Mouse (Mus musculus) gastrocnemius, postnatal 10 days (tissue): ENCODE results near the gene Bcl9l. TPM values are rescaled to one million over a fixed set of nuclear protein-coding genes. Genes with fewer than 3 reads are reported as not detected.

Experiments used
- DNase-seq: peaks from one replicate; pipeline ENCODE4 v3.0.0; 2021; ENCODE audit warnings: mixed read lengths
- total RNA-seq, 2 experiments: library from RNA; stranded (reverse); gene quantifications; 2 replicates each; pipeline ENCODE4 v1.2.3; 2021

Gene Bcl9l
- total RNA-seq, 2 experiments from 2014 or later: 65.4 to 77.6 TPM

DNA sequence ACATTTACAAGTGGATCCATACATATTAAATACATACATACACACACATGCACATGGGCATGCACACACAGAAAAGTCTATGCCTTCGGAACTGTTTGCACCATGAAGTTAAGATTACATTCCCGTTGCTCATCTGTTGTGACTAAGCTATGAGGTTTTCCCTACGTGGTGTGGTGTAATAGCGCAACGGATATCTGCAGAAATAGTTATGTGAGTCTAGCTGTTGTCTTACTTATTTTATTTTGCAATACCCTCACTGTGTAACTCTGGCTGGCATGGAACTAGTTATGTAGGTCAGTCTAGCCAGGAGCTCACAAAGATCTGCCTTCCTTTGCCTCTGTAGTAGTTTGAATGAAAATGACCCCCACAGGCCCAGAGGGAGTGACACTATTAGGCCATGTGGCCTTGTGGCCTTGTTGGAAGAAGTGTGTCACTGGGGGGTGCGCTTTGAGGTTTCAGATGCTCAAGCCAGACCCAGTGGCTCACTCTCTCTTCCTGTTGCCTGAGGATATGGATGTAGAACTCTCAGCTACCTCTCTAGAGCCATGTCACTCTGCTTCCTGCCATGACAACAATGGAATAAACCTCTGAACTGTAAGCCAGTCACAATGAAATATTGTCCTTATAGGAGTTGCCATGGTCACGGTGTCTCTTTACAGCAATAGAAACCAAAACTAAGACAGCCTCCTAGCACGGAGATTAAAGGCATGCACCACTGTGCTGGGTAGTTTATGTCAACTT, 66.0 kb downstream of the Bcl9l start:
- no peak for DNase-seq

- DNase-seq: no peak
Measured at GRCm38 (mm10) chr9:44551138-44551537, 68.5 kb downstream of the Bcl9l start.

DNA sequence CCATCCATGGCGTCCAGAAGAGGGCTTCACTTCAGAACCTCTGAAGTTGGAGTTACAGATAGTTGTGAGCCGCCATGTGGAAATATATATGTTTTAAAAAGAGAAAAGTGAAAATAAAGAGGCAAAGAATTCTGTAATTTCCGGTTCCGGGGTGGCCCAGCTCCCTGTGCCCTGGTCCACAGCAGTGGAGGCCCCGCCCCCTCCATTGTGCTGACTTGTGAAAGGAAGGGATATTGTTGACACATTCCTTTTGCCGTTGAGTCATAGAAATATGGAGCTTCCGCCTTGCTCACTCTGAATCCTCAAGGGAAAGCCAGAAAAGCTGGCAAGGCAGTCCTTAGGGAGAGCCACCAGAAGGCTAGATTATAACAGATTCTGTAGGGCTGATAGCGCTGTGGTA, 69.5 kb downstream of the Bcl9l start:
- peak; percentile 24 for DNase-seq

Other genes starting within 250 kb of the Bcl9l start
- 10 to 100 TPM; 15.8 to 22.1 TPM for gene Cbl, start 248.8 kb upstream of the Bcl9l start, total RNA-seq
- gene Ccdc153, start 242.1 kb upstream of the Bcl9l start, total RNA-seq: not detected
- 1 to 10 TPM; 1.2 to 1.4 TPM for gene Pdzd3, start 231.4 kb upstream of the Bcl9l start, total RNA-seq
- gene Nlrx1, start 214.2 kb upstream of the Bcl9l start, total RNA-seq: 10 to 100 TPM; 21.6 to 23.0 TPM
- 1 to 10 TPM in 1 of 2 experiments, under 1 TPM in 1; 0.68 to 1.3 TPM for gene Abcg4, start 194.2 kb upstream of the Bcl9l start, total RNA-seq
- 10 to 100 TPM in 1 of 2 experiments, 1 to 10 TPM in 1; 9.8 to 11.0 TPM for gene Hinfp, start 177.2 kb upstream of the Bcl9l start, total RNA-seq
- 10 to 100 TPM in 1 of 2 experiments, 1 to 10 TPM in 1; 7.5 to 15.7 TPM for gene C2cd2l, start 162.5 kb upstream of the Bcl9l start, total RNA-seq
- 10 to 100 TPM; 11.7 to 17.0 TPM for gene Dpagt1, start 156.8 kb upstream of the Bcl9l start, total RNA-seq
- 10 to 100 TPM; 41.0 to 47.2 TPM for gene H2afx, start 148.1 kb upstream of the Bcl9l start, total RNA-seq
- gene Hmbs, start 138.6 kb upstream of the Bcl9l start, total RNA-seq: 10 to 100 TPM; 29.2 to 31.0 TPM
- gene Vps11, start 121.2 kb upstream of the Bcl9l start, total RNA-seq: 10 to 100 TPM; 18.2 to 20.2 TPM
- gene Hyou1, start 103.3 kb upstream of the Bcl9l start, total RNA-seq: 10 to 100 TPM; 27.0 to 36.3 TPM
- 100 to 1,000 TPM; 120 to 138 TPM for gene Slc37a4, start 86.0 kb upstream of the Bcl9l start, total RNA-seq
- 1,000 to 10,000 TPM; 1,287 to 1,346 TPM for gene Rps25, start 75.7 kb upstream of the Bcl9l start, total RNA-seq
- 10 to 100 TPM; 28.2 to 35.3 TPM for gene Trappc4, start 75.2 kb upstream of the Bcl9l start, total RNA-seq
- gene Ccdc84, start 64.3 kb upstream of the Bcl9l start, total RNA-seq: 10 to 100 TPM in 1 of 2 experiments, 1 to 10 TPM in 1; 5.9 to 10.2 TPM
- gene Foxr1, start 41.7 kb upstream of the Bcl9l start, total RNA-seq: not detected
- under 1 TPM; 0.38 to 0.65 TPM for gene Upk2, start 27.8 kb upstream of the Bcl9l start, total RNA-seq
- gene Cxcr5, start 79.1 kb downstream of the Bcl9l start, total RNA-seq: not detected
- 10 to 100 TPM; 72.0 to 78.9 TPM for gene Ddx6, start 122.1 kb downstream of the Bcl9l start, total RNA-seq
- not detected for gene Treh, start 190.4 kb downstream of the Bcl9l start, total RNA-seq